Mouse (Mus musculus) cerebellum, adult 9-11 months (tissue): ENCODE measurements around the gene Atg16l1.

ENCODE experiments used
- DNase-seq: peaks from one replicate; pipeline ENCODE4 v3.0.0; 2022

Gene Atg16l1

GRCm38 (mm10) chr1:87755641-87756470 lies at the start of gene Atg16l1:
Gene Atg16l1 (plus strand): TSS chr1:87755870.
- peak; percentile 96 for DNase-seq

GRCm38 (mm10) chr1:87706361-87706760 lies 49.3 kb upstream of the Atg16l1 start:
- DNase-seq: no peak

- DNase-seq: no peak
Measured at GRCm38 (mm10) chr1:87709020-87709419, 46.6 kb upstream of the Atg16l1 start.

GRCm38 (mm10) chr1:87709661-87710270 lies 45.9 kb upstream of the Atg16l1 start:
- no peak for DNase-seq

- no peak for DNase-seq
Measured at GRCm38 (mm10) chr1:87711938-87712613, 43.6 kb upstream of the Atg16l1 start.

- no peak for DNase-seq
Measured at GRCm38 (mm10) chr1:87712614-87712971, 43.1 kb upstream of the Atg16l1 start.

GRCm38 (mm10) chr1:87721382-87721781 lies 34.3 kb upstream of the Atg16l1 start:
- no peak for DNase-seq

GRCm38 (mm10) chr1:87722081-87722480 lies 33.6 kb upstream of the Atg16l1 start:
- DNase-seq: no peak

- no peak for DNase-seq
Measured at GRCm38 (mm10) chr1:87723351-87723750, 32.3 kb upstream of the Atg16l1 start.

- no peak for DNase-seq
Measured at GRCm38 (mm10) chr1:87729070-87729469, 26.6 kb upstream of the Atg16l1 start.

GRCm38 (mm10) chr1:87729850-87730249 lies 25.8 kb upstream of the Atg16l1 start:
- DNase-seq: no peak

- DNase-seq: no peak
Measured at GRCm38 (mm10) chr1:87730271-87730670, 25.4 kb upstream of the Atg16l1 start.

GRCm38 (mm10) chr1:87733212-87733611 lies 22.5 kb upstream of the Atg16l1 start:
- DNase-seq: peak; percentile 9

GRCm38 (mm10) chr1:87734153-87734552 lies 21.5 kb upstream of the Atg16l1 start:
- DNase-seq: no peak

GRCm38 (mm10) chr1:87740584-87741290 lies 14.9 kb upstream of the Atg16l1 start:
- no peak for DNase-seq

GRCm38 (mm10) chr1:87749360-87749973 lies 6.2 kb upstream of the Atg16l1 start:
- DNase-seq: no peak

GRCm38 (mm10) chr1:87763821-87764220 lies 8.2 kb downstream of the Atg16l1 start:
- DNase-seq: no peak

- no peak for DNase-seq
Measured at GRCm38 (mm10) chr1:87765741-87766140, 10.1 kb downstream of the Atg16l1 start.

GRCm38 (mm10) chr1:87766233-87766632 lies 10.6 kb downstream of the Atg16l1 start:
- no peak for DNase-seq

- DNase-seq: no peak
Measured at GRCm38 (mm10) chr1:87769263-87769662, 13.6 kb downstream of the Atg16l1 start.

- DNase-seq: no peak
Measured at GRCm38 (mm10) chr1:87770486-87770885, 14.8 kb downstream of the Atg16l1 start.

GRCm38 (mm10) chr1:87771724-87772123 lies 16.1 kb downstream of the Atg16l1 start:
- no peak for DNase-seq

- no peak for DNase-seq
Measured at GRCm38 (mm10) chr1:87773336-87773735, 17.7 kb downstream of the Atg16l1 start.
